Mouse (Mus musculus) layer of hippocampus, postnatal 36 days (tissue): ENCODE data around the gene Gpr173. TPM values are rescaled to one million over a fixed set of nuclear protein-coding genes. Genes with fewer than 3 reads are reported as not detected.
"Not testable (repeated sequence)": the region's sequence is repeated elsewhere in the genome, so short reads cannot be mapped to it uniquely, and the experiment has no call there.

ENCODE experiments used
- DNase-seq, 2 experiments: peaks; one replicate each; pipeline ENCODE4 v3.0.0; 2022
- total RNA-seq, 2 experiments: library from RNA; stranded (reverse); gene quantifications; 2 replicates each; pipeline ENCODE4 v1.2.3; 2021

Gpr173 gene
- 10 to 100 TPM; 14.0 to 14.9 TPM for total RNA-seq

DNA sequence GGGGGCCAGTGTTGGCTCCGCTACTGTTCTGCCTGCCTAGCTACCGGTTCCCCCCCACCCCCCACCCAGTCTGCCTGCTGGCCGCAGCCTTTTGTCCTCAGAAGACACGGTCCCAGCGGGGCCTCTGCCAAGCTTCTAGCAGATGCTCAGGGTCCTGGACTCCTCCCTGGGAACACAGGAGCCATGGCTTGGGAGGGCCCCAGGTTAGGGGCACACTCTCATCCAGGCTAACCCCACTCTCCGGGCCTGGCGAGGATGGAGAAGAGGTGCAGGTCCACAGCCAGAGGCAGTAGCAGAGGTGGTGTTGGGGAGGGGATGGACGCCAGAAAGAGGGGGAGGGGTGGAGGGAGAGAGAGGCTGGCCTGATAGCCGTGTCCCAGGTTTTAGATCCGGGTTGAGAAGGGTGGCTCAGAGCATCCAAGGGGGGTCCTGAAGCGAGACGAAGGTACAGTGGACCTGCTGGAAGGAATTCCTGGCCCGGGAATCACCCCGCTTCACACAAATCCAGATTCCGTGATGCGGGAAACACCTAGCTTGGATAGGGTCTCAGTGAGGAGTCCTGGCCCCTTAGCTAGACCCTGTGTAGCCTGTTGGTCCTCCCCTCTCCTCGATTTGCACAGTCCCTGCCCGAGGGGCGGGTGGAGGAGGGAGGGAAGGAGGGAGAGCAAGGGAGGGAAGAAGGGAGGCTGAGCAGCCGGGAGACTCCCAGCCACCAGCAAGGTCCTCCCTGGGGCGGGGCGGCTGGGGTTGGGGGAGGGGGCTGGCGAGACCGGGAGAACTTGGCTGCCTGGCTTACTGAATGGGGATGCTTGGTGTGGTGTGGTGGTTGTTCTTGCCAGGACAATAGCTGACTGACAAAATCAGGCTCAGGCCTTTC, at the start of gene Gpr173:
Gpr173 (minus strand) TSS at position 308 of the 877 bp plus-strand sequence.
- peak; percentile 61 to 63 for DNase-seq

DNA sequence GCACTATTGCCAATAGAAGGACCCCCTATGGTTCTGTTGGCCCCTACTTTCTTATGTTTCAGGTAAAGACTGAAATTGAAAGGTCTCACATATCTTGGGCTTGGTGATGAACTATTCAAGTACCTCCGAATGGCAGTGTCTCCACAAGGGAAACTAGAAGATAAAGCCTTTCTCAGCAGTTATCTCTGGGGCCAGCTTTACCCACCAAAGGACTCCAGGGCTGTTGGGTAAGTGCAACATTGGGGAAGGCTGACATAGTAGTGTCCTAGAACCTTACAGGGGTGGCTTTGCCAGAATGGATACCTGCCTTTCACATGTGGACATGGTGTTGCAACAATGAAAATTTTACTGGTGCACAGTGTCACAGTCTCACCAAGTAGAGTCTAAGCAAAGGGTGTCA, 34.7 kb upstream of the Gpr173 start:
- no peak for DNase-seq

DNA sequence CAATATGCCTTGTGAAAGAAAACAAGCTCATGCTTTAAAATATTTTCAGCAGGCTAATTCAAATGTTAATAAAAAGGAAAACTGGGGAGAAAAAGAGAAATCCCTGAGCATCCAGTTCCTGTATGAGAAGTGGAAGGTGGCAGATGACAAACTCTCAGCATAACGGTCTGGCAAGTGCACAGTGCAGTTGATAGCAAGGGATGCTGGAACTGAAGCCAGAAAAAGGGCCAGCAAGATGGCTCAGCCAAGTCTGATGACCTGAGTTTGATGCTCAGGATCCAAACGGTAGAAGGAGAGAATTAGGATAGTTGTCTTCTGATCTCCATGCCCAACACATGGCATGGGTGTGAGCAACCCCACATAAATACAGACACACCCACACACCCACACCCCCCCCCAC, 31.6 kb upstream of the Gpr173 start:
- DNase-seq: no peak

DNA sequence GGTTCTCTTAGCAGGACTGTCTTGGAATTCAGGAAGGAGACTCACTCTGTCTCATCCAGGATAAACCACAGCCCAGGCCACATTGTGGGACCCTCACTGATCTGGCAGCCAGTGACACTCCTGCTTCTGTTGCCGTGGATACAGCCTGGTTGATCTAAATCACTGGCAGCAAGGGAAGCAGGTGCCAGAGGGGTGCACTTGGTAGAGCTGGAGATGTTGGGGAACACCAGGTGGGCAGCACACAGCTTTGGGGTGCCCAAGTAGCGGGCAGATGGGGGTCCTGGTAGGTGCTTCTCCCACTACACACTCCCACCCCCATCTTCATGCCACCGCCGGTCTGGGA, 479 bp downstream of the Gpr173 start:
- no peak for DNase-seq

DNA sequence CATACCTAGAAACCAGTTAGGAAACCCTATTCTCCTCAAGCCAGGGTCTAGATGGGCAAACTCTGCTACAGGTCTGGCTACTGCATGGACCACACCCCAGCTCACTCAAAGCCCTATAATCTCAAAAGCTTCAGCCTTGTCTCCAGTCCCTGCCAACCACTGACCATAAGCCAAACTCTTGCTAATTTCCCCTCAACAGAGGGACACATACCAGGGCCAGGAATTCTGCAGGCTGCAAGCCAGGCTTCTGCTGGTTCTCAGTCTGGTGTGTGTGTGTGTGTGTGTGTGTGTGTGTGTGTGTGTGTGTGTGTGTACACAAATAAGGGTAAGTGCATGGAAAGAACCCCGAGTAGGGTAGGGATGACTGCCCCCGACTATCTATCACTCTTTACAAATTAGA, 2.1 kb downstream of the Gpr173 start:
- DNase-seq: no peak

DNA sequence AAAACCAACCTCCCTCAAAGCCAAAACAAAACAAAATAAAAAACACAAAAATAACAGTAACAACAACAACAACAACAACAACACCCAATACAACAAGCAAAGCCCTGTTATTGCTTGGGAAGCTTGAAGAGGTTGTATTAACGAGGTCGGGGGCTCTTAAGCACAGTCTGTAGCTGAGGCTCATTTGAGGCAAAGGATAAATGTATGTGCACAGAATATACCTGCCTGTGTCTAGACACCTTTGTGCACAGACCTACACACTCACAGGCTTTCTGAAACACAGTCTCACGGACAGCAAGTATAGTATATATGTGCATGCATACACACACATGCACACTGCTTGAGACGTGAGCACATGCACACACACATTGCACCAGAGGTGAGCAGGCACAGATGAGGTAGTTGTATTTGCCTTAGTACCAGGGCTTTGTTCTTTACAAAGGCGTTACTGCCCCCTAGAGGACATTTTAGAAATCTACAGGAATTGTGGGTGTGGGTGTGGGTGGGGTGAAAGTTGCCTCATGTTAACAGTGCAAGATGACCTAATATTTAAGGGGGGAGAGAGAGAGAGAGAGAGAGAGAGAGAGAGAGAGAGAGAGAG, 15.9 kb downstream of the Gpr173 start:
- DNase-seq: no peak

DNA sequence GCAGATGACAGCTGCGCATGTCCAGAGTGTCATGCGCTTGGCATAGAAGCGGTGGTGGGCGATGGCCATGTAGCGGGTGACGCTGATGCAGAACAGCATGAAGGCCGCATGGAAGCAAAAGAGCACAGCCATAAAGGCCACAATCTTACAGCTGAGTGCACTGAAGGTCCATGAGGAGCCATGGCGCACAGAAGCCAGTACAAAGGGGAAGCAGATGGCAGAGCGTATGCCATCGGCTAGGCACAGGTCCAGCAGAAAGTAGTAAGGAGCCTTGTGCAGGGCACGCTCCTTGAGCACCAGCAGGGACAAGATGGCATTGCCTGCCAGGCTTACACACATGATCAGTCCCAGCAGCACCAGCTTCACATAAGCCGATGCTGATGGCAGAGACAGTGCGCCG, 21.5 kb downstream of the Gpr173 start:
- DNase-seq: no peak

DNA sequence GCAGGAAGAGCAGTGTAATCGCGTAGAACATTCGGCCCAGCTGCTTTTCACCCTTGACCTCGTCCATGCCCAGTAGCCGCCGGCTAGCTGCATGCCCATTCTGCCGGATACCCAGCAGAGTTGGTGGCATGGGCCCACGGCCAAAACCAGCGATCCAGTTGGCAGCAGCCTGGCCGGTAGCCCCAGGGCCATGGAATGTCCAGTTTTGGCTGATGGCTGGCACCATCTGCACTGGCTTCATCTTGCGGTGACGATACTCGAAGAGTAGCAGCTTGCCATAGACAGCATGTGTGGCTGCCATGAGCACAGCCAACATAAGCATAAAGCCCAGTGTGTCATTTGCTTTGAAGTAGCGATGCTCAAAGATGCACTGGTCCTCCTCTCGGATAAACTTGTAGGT, 21.9 kb downstream of the Gpr173 start:
- DNase-seq: no peak

DNA sequence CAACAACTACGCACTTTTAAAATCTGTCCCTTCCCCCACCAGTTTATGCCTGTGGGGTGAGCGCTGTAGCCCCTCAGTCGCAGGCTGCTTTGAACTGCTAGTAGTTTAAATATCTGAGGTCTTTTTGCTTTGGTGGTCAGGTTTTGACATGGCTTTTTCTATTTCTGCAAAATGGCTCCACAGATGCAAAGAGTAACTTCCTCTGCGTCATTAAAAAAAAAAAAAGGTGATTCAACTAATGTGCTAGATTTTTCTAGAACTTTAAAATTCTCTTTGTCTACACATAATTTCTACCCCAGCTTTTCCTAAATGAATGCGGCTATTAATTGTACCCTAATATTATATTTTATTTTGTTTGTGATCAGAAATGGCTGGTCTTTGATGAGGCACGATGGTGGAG, 25.6 kb downstream of the Gpr173 start:
- no peak for DNase-seq

DNA sequence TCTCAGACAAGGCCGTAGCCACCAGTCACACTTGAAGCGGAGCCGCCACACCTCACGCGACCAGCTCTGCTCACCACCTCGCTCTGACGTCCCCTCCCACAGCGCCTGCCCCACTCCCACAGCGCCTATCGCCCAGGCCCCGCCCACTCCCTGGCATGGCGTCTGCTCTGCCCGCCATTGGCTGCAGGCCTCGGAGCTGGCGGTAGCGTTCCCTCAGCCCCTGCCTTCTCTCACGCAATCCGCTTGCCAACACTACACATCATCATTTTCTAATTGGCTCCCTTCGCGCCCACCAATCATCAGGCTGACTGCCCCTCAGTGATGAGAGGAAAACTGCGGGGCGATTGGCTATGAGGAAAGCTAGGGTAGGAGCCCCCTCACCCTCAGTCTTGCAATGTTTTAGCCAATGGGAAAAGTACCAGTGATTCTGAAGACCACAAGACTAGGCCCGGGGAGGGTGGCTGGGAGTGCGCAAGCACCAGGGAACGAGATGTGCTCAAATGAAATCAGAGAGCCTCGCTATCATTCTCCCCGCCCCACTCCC, 26.1 kb downstream of the Gpr173 start, which contains the start of gene Tspyl2:
Tspyl2 (minus strand) TSS at position 68 of the 544 bp plus-strand sequence.
- peak; percentile 93 to 94 for DNase-seq

DNA sequence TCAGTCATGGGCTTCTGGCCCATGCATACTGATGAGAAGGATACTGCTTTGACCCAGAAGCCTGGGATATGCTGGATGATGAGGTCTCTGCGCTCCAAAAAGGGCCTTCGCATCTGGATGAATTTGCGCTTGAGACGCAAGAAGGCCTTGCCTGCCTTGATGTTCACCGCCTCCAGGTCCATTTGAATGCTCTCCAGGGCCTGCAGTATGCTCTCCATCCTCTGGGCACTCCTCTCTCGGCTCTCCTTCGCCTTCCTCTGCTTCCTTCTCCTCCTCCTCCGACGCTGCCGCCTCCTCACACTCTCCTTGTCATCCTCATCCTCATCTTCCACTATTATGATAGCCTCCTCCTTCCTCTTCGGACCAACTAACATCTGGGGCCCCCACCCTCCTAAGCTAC, 27.0 kb downstream of the Gpr173 start:
- no peak for DNase-seq

DNA sequence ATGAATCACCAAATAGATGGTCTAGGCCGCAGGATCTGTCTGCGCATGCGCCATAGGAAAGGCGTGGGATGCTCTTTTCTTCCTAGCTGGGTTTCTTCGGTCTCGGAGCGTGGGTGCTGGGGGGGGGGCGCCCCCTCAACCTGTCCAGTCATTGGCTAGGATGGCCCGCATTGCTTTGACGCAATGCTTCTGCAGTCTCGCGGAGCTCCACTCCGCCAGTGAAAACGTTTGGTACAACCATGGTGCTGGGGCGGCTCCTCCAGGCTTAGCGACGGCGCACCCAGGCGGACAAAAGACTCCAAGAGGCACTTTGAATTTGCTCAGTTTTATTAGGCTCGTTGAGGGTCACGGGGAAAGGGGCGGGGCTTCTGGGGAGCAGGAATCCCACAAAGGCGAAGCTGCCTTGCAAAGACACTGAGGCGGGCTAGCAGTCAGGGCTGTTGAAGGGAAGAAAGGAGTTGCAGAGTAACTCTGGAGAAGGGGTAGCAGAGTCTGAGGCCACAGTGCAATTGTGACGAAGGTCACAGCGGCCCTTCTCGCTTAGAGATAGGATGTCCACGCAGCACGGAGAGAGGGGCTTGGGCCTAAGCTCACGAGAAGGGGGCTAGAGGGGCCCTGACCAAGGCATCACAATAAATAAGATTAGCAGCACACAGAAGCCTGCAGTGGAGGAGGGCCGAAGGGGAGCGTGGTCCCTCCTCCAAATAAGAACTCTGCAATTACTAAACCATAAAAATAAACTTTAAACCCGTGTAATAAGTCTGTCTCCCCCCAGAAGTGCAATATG, 31.8 kb downstream of the Gpr173 start:
- DNase-seq: peak; percentile 83 to 88

DNA sequence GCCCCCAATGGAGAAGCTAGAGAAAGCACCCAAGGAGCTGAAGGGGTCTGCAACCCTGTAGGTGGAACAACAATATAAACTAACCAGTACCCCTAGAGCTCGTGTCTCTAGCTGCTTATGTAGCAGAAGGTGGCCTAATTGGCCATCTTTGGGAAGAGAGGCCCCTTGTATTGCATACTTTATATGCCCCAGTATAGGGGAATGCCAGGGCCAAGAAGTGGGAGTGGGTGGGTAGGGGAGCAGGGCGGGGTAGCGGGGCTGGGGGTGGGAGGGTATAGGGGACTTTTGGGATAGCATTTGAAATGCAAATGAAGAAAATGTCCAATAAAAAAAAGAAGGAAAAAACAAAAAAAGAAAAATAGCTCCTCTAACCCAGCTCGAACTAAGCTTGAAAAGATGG, 32.4 kb downstream of the Gpr173 start:
- DNase-seq: not testable (repeated sequence)

DNA sequence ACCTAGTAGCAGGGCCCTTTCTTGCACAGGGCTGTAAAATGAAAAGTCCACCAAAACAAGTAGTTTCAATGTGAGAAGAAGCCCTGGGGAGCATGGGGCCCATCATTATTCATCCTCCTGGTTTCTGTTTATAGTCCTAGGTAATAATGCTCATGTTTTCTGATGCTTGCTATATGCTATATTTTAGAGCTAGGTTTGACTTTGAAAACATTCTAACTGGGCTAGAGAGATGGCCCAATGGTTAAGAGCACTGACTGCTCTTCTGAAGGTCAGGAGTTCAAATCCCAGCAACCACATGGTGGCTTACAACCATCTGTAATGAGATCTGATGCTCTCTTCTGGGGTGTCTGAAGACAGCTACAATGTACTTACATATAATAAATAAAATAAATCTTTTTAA, 39.1 kb downstream of the Gpr173 start:
- DNase-seq: not testable (repeated sequence)

DNA sequence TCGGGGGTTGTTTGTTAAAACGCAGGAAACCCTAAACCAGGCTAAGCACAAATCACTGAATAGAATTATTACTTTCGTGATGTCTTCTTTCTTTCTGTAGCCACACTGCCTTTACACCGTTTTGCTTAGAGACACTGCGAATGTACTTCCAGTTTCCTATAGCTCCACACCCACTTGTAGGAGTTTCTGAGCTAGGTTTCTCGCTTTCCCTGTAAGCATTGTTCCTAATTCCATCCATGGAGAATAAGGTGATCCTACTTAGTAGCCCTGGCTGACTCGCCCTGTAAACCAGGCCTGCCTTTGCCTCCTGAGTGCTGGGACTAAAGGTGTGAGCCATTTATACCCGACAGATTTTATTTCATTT, 40.8 kb downstream of the Gpr173 start:
- no peak for DNase-seq

DNA sequence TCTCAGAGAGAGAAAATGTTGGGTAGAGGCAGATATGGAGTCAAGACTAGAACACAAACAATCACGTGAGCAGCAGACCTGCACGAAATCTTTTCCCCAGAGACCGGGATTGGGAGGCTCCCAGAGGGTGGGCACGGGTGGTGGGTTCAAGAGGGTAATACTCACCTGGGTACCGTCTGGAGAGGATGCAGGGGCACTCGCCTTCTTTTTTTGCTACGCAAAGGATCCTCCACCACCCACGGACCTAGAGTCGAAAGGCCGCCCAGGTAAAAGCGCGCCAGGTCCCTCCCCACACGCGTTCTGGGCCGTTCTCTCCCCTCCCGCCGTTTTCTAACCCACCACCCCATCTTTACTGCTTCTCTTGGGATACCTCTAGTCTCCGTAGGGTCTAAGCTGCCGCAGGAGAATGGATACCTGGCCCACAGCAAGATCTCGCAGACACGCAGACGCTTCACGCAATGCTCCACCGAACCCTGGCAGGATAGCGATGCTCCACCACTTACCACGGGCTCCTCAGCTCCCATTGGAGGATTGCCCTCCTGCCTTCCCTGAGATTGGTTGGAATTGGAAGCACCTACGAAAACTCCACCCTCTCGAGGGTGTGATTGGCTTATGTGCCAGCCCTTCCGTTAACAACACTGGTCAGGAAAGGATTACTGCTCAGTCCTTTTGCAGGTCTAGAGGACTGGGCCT, 41.4 kb downstream of the Gpr173 start, which contains the start of gene Kantr:
Kantr (minus strand) TSS at position 500 of the 693 bp plus-strand sequence.
- DNase-seq: peak; percentile 72 to 74

DNA sequence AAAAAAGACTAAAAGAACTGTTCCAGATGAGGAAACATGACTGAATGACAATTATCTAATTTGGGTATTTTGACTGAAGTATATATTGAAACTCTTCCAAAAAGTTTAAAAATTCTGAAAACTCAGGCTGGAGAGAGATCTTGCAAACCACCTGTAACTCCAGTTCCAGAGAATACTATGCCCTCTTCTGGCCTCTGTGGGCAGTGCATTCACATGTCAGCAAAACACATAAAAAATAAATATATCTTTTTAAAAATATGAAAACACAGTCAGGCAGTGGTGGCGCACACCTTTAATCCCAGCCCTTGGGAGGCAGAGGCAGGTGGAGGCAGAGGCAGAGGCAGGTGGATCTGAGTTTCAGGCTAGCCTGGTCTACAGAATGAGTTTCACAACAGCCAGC, 44.9 kb downstream of the Gpr173 start:
- DNase-seq: no peak

DNA sequence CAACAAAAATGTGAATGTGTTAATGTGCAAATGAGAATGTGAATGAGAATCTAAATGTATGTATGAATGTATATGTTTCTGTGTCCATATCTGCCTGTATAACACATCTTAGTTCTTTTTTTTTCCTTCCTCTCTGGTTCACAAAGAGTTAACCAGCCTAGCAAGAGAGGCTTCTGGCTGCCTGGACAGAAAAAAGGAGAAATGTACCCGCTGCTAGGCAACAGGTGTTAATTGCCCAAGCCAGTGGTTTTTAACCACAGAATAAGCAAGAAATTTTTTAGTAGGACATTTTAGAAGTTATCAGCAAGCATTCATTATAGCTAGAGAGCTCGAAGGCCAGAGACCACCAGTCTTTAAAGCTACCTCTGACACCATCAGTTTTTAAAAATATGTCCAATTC, 45.7 kb downstream of the Gpr173 start:
- no peak for DNase-seq

DNA sequence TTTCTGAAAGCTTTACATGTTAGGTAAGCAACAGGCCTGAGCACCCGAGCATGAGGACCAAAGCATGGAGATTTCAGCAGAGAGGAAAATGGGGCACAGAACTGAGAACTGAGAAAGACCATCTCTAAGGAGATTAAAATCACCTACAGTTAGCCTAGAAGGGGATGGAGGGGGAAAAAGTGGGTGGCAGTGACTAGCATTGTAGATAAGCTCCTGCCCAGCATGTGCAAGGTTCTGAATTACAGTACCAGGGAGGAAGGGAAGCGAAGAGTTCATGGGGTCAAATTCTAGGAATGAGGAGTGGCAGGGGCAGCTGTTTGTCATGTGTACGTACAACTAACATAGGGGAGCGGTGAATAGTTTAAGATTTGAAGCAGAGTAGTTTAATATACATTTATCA, 48.0 kb downstream of the Gpr173 start:
- no peak for DNase-seq

DNA sequence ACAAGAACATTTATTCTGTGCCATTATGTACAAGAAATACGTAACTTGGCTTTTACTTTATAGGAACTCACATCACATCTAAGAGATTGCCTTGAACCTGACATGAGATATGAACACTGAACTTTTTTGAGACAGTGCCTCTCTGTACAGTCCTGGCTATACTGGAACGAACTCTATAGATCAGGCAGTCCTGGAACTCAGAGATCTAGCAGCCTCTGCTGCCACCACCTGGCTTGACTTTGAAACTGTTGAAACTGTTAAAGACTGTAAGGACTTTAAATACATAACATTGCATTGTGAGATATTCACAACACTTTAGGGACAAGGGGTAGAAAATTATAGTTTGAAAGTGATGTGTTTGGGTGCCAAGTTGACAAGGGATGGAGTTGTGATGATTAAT, 60.6 kb downstream of the Gpr173 start:
- peak in 1 of 2 experiments; percentile 18 for DNase-seq

DNA sequence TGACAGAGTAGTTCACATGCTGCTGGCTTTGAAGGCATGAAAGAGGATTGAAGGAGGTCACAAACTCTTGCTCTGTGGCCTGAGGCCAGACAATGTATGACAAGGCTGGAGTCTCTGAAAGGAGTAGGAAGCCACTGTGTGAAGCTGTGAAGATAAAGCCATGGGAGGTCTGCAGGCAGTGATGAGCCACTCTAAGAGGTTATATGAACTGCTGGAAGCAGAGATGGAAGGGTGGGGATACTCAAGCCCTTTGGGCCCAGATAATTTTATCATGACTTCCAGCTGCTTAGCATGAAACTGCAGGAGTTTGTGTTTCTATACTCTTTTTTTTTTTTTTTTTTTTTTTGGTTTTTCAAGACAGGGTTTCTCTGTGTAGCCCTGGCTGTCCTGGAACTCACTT, 61.1 kb downstream of the Gpr173 start:
- no peak for DNase-seq

DNA sequence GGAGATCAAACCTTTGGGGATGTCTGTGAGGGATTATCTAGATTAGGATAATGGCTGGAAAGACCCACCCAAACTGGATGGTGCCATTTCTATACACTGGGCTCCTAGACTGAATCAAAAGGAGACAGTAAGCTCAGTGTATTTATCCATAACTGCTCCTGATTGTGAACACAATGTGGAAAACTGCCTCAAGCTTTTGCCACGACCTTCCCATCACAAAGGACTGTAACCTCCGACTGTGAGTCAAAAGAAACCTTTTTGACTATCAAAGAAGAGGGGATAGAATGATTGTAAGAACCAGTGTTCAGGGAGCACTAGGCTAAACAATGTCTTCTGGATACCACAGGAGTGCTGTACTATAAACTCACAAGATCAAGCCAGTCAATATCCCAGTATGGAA, 62.3 kb downstream of the Gpr173 start:
- no peak for DNase-seq
